Mouse (Mus musculus) monocyte, adult 59 days (primary cell): Measurements from ENCODE around the gene Rpp25l. TPM values are rescaled to one million over a fixed set of nuclear protein-coding genes. Genes with fewer than 3 reads are reported as not detected.

ENCODE experiments used
- total RNA-seq, 2 experiments: library from RNA; stranded (reverse); gene quantifications; one replicate each; pipeline ENCODE4 v1.2.4; 2023

Gene Rpp25l
- total RNA-seq: 10 to 100 TPM; 20.0 to 22.7 TPM

DNA sequence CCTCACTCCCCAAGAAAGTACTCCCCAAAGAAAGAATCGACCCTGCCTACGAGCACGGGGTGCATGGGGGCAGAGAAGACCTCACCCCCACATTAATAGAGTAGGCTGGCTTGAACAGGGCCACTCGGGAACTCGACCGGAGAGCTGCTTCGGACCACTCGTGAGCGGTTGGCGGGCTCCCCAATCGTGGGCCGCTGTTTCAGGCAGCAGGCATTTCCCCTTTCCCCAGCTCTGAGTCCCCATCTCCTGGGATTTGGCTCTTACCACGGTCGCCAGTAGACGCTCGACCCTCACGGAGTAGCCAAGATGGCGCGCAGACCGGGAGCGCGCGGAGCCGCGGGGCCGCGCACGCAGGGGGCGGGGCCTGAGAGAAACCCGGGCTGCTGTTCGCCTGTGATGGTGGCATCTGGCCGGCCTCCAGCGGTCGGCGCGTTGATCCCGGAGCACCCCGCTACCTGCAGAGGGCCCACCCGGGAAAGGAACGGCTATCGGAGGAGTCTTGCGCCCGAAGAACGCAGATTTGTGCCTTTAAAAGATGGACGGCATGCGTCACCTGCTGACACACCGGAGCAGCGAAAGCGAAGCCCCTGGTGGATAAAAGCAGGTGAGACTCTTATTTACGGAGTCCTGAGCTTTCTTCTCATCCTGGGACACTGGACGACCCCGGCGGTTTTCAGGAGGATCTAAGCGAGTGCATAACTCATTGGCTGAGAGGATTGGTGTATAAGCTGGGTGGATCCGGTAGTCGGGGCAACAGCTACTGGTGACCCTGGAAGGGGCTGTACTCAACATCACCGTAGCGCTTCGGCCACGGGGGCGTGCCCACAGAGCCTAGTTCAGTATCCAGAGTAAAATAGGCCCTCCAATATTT is at the start of gene Rpp25l:
Gene Rpp25l, minus strand, starts transcription at position 338 of the 871 bp plus-strand sequence.

DNA sequence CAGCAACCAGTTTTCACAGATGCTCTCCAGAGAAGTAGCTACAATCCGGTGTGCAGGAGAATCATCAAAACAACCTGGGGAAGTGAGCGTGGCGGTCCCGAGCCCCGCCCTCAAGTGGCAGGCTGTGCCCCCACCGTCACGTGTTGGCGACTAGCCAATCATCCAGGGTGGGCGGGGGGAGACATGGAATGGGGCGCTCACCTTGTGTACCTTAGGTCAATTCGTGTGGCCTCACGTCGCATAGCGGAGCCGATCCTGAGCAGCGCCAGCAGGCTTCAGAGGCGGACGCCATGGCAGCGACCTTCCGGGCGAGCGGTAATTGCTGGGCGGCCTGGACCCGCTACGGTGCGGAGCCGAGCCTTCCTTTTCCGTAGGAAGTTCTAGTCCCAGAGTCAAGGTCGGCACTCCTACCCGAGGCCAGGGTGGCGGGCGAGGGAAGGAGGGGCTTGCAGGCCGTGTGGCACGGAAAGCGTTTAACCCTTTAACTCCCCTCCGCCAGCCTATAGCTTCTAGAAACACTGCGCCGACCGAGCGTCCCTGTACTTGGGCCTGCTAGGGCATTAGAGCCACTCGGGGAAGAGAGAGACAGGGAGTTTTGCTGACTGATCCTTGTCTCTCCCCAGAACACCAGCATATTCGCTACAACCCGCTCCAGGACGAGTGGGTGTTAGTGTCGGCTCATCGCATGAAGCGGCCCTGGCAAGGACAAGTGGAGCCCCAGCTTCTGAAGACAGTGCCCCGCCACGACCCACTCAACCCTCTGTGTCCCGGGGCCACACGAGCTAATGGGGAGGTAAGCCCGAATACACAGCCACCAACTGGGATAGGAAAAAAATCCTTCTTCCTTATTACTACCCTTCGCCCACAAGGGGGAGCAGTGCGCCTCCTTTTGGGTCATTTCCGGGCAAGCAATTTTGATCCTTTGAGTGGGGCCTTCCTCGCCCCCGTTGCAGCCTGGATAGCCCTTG is 42.3 kb upstream of the Rpp25l start, which contains the start of gene Sigmar1:
Gene Sigmar1, minus strand, starts transcription at position 820 of the 968 bp plus-strand sequence.

DNA sequence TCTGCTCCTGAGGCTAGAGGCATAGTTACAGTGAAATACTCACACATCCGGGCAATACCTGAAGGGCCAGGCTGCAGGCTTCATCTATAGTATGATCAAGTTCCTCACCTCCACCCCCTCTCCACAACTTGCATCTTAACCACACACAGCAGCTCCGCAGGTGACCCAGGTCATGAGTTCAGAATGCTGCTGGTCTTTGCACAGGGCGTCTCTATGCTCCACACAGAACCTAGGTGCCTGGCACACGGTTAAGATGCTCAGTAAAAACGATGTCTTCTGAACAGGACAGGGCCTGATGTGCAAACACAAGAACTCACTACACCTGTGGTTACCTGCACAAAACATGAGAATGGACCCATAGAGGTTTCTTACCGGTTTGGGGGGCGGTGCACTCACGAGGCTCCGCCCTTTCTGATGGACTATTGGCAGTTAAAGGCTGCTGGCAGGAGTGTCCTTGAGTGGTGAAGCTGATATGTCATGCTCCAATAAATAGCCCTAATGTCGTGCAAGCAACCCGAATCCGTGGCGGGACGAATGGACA is 41.5 kb upstream of the Rpp25l start, which contains the start of gene Galt:
Gene Galt, plus strand, starts transcription at position 432 of the 541 bp plus-strand sequence.

DNA sequence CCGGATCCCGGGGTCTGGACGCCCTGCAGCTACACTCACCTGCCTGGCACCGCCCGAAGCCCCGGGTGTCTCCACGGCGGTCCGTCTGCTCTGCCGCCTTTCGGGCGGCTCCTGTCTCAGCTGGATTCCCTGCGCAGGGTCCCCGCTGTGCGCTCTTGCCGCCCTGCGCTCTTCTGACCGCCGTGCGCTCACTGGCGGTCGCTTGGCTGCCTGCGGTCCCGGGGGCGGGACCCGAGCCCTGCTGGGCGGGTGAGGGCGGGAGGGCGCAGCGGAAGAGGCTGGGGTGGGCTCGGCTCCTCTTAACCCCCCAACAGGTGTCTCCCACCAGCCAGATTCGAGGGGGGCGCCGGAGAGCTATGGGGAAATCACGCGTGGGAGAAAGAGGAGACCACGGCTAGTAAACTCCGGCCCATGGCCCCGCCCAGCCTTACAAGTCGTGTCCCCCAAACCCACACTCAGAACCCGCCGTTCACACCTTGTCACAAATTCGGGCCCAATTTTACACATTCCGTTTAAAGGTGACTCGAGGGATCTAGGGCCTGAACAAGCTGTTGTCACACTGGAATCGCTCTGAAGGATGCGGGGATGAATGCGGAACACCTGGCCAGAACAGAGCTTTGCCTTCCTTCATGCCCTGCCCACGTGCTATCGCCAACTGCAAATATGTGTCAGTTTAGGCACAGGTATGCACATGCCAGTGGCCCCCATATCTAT is 17.9 kb upstream of the Rpp25l start, which contains the start of gene Arid3c:
Gene Arid3c, minus strand, starts transcription at position 91 of the 714 bp plus-strand sequence.

GRCm38 (mm10) chr4:41722918-41723351 is 9.6 kb upstream of the Rpp25l start, which contains the start of gene Dctn3:
Gene Dctn3, minus strand, starts transcription at chr4:41723170.

DNA sequence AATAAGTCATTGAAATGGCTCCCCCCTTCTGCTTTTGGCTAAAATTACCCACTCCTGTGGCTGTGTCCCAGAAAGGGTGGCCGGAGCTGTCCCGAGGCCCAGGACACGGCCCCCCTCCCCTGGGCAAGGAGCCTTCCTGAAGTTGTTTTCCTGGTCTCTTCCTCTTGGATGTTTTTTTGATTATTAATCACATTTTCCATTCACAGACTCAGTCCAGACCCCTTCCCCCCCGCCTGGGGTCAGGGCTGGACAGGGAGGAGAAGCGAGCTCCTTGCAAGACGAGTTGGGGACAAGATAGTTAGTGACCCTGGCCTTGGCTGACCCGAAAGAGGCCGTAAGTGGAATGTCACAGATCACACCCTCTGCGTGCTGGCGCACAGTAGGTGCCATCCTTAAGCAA is 13.6 kb downstream of the Rpp25l start, which contains the start of gene Il11ra1:
Gene Il11ra1, plus strand, starts transcription at position 207 of the 400 bp plus-strand sequence.

GRCm38 (mm10) chr4:41696930-41697841 is 16.1 kb downstream of the Rpp25l start, which contains the start of gene Cntfr:
Gene Cntfr, minus strand, starts transcription at chr4:41697089.

Other genes starting within 250 kb of the Rpp25l start
- gene Kif24, start 248.6 kb downstream of the Rpp25l start, total RNA-seq: 1 to 10 TPM; 2.5 to 2.8 TPM
- gene Nudt2, start 248.4 kb downstream of the Rpp25l start, total RNA-seq: 1 to 10 TPM; 5.9 to 6.3 TPM
- under 1 TPM in 1 of 2 experiments, not detected in 1; 0.79 TPM for gene AI464131, start 210.5 kb downstream of the Rpp25l start, total RNA-seq
- gene 1110017D15Rik, start 196.2 kb downstream of the Rpp25l start, total RNA-seq: not detected
- gene Fam219a, start 144.0 kb downstream of the Rpp25l start, total RNA-seq: 10 to 100 TPM; 24.2 to 27.6 TPM
- not detected for gene Dnaic1, start 143.8 kb downstream of the Rpp25l start, total RNA-seq
- 1 to 10 TPM in 1 of 2 experiments, under 1 TPM in 1; 0.52 to 1.4 TPM for gene Enho, start 73.2 kb downstream of the Rpp25l start, total RNA-seq
- not detected for gene Cntfr, start 16.4 kb downstream of the Rpp25l start, total RNA-seq
- 10 to 100 TPM; 18.0 to 18.1 TPM for gene Il11ra1, start 13.5 kb downstream of the Rpp25l start, total RNA-seq
- gene Dctn3, start 9.6 kb upstream of the Rpp25l start, total RNA-seq: 10 to 100 TPM; 61.7 to 62.9 TPM
- not detected for gene Arid3c, start 17.6 kb upstream of the Rpp25l start, total RNA-seq
- gene Galt, start 41.7 kb upstream of the Rpp25l start, total RNA-seq: 10 to 100 TPM; 35.1 to 40.0 TPM
- 10 to 100 TPM; 38.6 to 50.0 TPM for gene Sigmar1, start 42.6 kb upstream of the Rpp25l start, total RNA-seq
- gene Ccl27a, start 60.7 kb upstream of the Rpp25l start, total RNA-seq: 1 to 10 TPM; 4.2 to 6.0 TPM
- not detected for gene Gm21541, start 190.1 kb upstream of the Rpp25l start, total RNA-seq
- under 1 TPM in 1 of 2 experiments, not detected in 1; 0.97 TPM for gene Gm20878, start 228.0 kb upstream of the Rpp25l start, total RNA-seq